Mouse (Mus musculus) liver, embryonic 11.5 days (tissue): Measurements from ENCODE around the gene Cc2d2a. TPM values are rescaled to one million over a fixed set of nuclear protein-coding genes. Genes with fewer than 3 reads are reported as not detected.

Experiments
- ATAC-seq: fragments of 200-750 bp; cut with Nextera tagmentation; replicated peaks from 2 replicates; pipeline ENCODE4 v1.8.0; 2017; ENCODE audit warnings: moderate number of reproducible peaks, mild to moderate bottlenecking, moderate TSS enrichment, moderate library complexity; ENCODE audit not compliant: low FRiP score
- DNase-seq: peaks from one replicate; pipeline ENCODE4 v3.0.0-alpha.2; 2017; ENCODE audit warnings: low spot score
- H3K27ac ChIP-seq: fragments of 300-500 bp; sonication (generic); 2 replicates; pipeline ENCODE4 v1.5.1; 2014; ENCODE audit warnings: mild to moderate bottlenecking, low read depth, low read length, control low read depth
- H3K27me3 ChIP-seq: fragments of 300-500 bp; sonication (generic); replicated peaks from 2 replicates; pipeline ENCODE4 v1.6.1; 2014; ENCODE audit warnings: low read length, mixed read lengths; ENCODE audit not compliant: control insufficient read depth, insufficient read depth
- H3K36me3 ChIP-seq: fragments of 300-500 bp; sonication (generic); 2 replicates; pipeline ENCODE4 v1.6.1; 2014; ENCODE audit warnings: mild to moderate bottlenecking, low read length, moderate library complexity, mixed read lengths; ENCODE audit not compliant: control insufficient read depth, insufficient read depth
- H3K4me1 ChIP-seq: fragments of 300-500 bp; sonication (generic); replicated peaks from 2 replicates; pipeline ENCODE4 v1.6.1; 2014; ENCODE audit warnings: low read length, mixed read lengths; ENCODE audit not compliant: control insufficient read depth, insufficient read depth
- H3K4me2 ChIP-seq: fragments of 300-500 bp; sonication (generic); 2 replicates; pipeline ENCODE4 v1.6.1; 2014; ENCODE audit warnings: mild to moderate bottlenecking, control low read depth, moderate library complexity
- H3K4me3 ChIP-seq: fragments of 300-500 bp; sonication (generic); 2 replicates; pipeline ENCODE4 v1.5.1; 2014; ENCODE audit warnings: low read depth, low read length, control low read depth
- H3K9ac ChIP-seq: fragments of 300-500 bp; sonication (generic); 2 replicates; pipeline ENCODE4 v1.6.1; 2014; ENCODE audit warnings: low read depth, low read length, control low read depth
- H3K9me3 ChIP-seq: fragments of 300-500 bp; sonication (generic); 2 replicates; pipeline ENCODE4 v1.6.1; 2016; ENCODE audit warnings: low read length, inconsistent platforms, mixed read lengths; ENCODE audit not compliant: control insufficient read depth
- WGBS: fragments of 180-500 bp; shearing (Covaris S2); extraction: QIAGEN DNeasy Blood & Tissue Kit; methylation state at CpG from one replicate; pipeline ENCODE4 v1.1.7; 2014; 5-methylcytosine and 5-hydroxymethylcytosine counted together
- polyA plus RNA-seq: library from polyadenylated mRNA; unstranded; fragments of >200 nt; fragmentation: Nextera tagmentation; extraction: Ambion mirVana; gene quantifications from 2 replicates; pipeline ENCODE4 v1.2.1, GENCODE M21; 2014

Cc2d2a gene
- polyA plus RNA-seq, 1 experiment from 2014 or later: 3.2 TPM

DNA sequence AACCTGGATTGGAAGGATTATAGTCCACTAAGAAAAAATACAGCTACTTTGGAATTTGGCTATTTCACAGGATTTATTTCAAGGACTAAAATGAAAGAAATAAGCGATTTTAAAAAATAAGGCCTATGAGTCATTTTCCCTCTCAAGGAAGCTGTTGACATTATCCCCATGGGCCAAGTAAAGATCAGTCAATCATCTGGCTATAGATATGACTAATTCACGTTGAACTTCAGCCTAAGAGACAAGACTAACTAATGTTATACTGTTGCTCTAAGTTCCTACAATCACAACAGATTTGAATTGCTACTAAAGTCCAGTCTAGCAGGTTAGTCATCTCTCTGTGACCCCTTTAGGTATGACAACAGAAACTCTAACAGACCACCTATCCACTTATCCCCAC is 121.8 kb downstream of the Cc2d2a start:
- no peak overlapping the region for H3K9ac ChIP-seq
- no peaks in the 10 kb centered on the region for H3K27me3 ChIP-seq
- ATAC-seq (no peak), DNase-seq (no peak)
- H3K36me3 ChIP-seq: no peaks in the 10 kb centered on the region
- no peak overlapping the region for H3K27ac ChIP-seq
- no peak overlapping the region for H3K4me3 ChIP-seq
- no peaks in the 10 kb centered on the region for H3K9me3 ChIP-seq
- peaks cover 11% of the 10 kb centered on the region for H3K4me1 ChIP-seq
- H3K4me2 ChIP-seq: no peak overlapping the region
- WGBS: 77% methylated on average over 2 of the region's 2 CpGs

DNA sequence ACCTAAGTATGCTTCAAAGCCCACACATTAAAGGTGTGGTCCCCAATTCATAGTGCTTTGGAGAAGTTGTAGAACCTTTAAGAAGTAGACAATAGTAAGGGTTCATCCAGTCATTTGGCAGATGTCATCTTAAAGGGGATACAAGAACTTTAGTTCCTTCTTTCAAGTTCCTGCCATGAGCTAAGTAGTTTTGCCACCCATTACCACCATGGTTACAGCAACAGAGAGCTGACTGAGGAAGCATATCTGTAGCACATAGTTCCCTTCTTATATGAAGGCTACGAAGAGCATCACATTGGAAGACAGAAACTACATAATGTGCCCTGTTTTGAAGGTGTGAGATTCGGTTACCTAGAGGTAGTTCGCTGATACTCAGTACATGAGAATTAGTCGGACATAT is 124.5 kb downstream of the Cc2d2a start:
- DNase-seq: no peak
- H3K27ac ChIP-seq: no peak overlapping the region
- H3K27me3 ChIP-seq: no peaks in the 10 kb centered on the region
- H3K4me2 ChIP-seq: no peak overlapping the region
- 82% methylated on average over 4 of the region's 4 CpGs for WGBS
- peaks cover 4% of the 10 kb centered on the region for H3K4me1 ChIP-seq
- H3K9me3 ChIP-seq: no peaks in the 10 kb centered on the region
- no peak overlapping the region for H3K9ac ChIP-seq
- no peaks in the 10 kb centered on the region for H3K36me3 ChIP-seq
- no peak for ATAC-seq
- H3K4me3 ChIP-seq: no peak overlapping the region

DNA sequence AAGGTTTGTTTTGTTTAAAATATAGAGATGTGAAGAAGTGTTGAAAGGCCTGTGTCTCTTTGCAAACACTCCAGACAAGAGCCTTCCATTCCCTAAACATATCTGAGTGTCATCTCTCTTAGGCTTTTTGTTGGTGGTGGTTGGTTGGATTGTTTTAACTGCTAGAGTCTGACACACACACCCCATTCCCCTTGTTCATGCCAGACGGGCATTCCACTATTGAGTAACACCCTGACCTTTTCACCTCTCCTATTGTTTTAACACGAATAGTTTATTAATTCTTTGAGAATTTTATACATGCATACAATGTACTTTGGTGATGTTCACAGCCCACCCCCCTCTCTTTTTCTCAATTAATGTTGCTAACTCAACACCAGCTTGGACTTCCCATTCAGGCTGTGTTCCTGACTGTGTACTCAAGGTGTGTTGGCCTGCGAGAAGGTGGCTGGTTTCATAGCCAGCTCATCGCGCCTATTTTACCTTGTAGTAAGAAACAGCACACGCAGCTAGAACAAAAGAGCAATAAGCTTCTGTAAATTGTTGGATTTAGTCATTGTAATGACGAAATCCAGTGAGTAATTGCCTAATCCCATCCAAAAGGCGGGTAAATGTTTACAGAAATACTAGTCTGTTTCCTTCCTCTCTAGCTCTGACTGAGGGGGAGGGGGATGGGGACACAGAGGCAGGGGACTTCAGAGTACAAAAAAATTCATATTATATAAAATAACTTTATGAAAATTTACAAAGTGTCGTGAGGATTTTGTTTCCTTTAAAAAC is 126.0 kb downstream of the Cc2d2a start:
- ATAC-seq (no peak), DNase-seq (no peak)
- WGBS: 70% methylated on average over 9 of the region's 9 CpGs
- H3K9me3 ChIP-seq: no peaks in the 10 kb centered on the region
- H3K9ac ChIP-seq: no peak overlapping the region
- no peaks in the 10 kb centered on the region for H3K36me3 ChIP-seq
- no peak overlapping the region for H3K4me2 ChIP-seq
- no peak overlapping the region for H3K4me3 ChIP-seq
- no peaks in the 10 kb centered on the region for H3K27me3 ChIP-seq
- no peaks in the 10 kb centered on the region for H3K4me1 ChIP-seq
- no peak overlapping the region for H3K27ac ChIP-seq

Other genes with a start within 250 kb of the Cc2d2a start
- gene C1qtnf7, start 146.8 kb upstream of the Cc2d2a start, polyA plus RNA-seq: 2.3 and 2.6 TPM in 2 replicates
- 0.36 TPM in 1 of 2 replicates, not detected in the other for gene Bst1, start 156.5 kb downstream of the Cc2d2a start, polyA plus RNA-seq
- 36.5 and 40.3 TPM in 2 replicates for gene Fbxl5, start 159.3 kb downstream of the Cc2d2a start, polyA plus RNA-seq
- gene Cd38, start 206.2 kb downstream of the Cc2d2a start, polyA plus RNA-seq: 22.0 and 25.0 TPM in 2 replicates